Mouse (Mus musculus): ENCODE data around the gene Rnf157.
"Not testable (repeated sequence)": the region's sequence is repeated elsewhere in the genome, so short reads cannot be mapped to it uniquely, and the experiment has no call there.

Gene Rnf157

DNA sequence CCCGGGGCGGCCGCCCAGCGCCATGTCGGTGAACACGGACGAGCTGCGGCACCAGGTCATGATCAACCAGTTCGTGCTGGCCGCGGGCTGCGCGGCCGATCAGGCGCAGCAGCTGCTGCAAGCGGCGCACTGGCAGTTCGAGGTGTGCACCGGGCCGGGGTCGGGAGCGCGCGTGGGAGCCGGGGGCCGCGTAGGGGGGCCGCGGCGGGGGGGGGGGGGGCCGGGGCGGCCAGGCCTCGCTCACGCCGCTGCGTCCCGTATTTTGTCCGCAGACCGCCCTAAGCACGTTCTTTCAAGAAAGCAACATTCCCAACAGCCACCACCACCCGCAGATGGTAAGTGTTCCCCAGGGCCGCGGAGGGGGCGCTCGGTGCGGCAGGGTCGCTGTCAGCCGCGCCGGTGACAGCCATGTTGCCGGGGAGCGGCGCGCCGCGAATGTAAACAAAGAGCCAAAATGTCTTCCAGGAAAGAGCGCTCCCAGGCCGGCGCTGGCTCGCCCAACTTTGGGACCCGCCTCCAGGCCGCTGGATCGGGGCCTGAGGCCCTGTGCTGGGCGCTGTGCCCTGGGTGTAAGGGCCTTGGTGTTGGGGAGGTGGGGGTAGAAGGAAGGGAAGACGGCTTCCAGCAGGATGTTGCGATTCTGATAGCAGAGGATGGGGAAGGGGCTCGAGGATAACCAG, 21.6 kb upstream of the Rnf157 start:
- peak; percentile 76 to 81 for DNase-seq (ENCODE audit: low spot score in 2 of 2)

- DNase-seq (ENCODE audit: low spot score in 2 of 2) = peak; percentile 100
Measured at GRCm38 (mm10) chr11:116433356-116434286, 20.8 kb upstream of the Rnf157 start, which contains the start of gene Ubald2. TSS of gene Ubald2 (plus strand) at chr11:116434094.

GRCm38 (mm10) chr11:116432593-116433355, 19.9 kb upstream of the Rnf157 start:
- peak; percentile 64 to 66 for DNase-seq (ENCODE audit: low spot score in 2 of 2)

GRCm38 (mm10) chr11:116432127-116432526, 19.3 kb upstream of the Rnf157 start:
- DNase-seq (ENCODE audit: low spot score in 2 of 2) = no peak

DNA sequence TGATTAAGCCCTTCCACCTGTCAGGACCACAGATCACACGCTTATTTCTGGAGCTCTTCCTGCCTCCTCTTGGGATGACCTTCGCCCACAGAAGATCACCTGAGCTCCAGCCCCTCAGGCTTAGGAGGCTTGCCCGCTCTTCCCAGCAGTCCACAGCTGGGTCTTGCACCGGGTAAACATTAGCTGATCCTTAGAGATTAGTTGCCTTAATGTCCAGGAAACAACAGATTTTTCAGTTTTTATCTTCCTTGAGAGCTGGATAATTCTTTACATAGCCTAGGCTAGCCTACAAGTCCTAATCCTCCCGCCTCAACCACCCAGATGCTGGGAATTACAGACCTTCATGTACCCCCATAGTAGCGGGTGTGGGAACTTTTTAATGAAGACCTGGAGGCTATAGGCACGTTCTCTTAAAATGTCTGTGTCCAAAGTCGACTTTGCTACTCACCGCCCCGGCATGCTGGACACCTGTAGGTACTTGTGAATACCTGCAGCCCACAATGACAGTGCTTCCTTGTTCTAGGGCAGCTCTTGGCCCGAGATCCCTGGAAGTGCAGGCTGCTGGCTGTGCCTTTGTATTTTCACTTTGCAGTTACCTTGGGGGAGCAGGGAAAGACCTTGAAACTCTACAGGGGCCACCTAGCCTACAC, 18.7 kb upstream of the Rnf157 start:
- no peak for DNase-seq (ENCODE audit: low spot score in 2 of 2)

GRCm38 (mm10) chr11:116430723-116431427, 18.0 kb upstream of the Rnf157 start:
- DNase-seq (ENCODE audit: low spot score in 2 of 2) = no peak

DNA sequence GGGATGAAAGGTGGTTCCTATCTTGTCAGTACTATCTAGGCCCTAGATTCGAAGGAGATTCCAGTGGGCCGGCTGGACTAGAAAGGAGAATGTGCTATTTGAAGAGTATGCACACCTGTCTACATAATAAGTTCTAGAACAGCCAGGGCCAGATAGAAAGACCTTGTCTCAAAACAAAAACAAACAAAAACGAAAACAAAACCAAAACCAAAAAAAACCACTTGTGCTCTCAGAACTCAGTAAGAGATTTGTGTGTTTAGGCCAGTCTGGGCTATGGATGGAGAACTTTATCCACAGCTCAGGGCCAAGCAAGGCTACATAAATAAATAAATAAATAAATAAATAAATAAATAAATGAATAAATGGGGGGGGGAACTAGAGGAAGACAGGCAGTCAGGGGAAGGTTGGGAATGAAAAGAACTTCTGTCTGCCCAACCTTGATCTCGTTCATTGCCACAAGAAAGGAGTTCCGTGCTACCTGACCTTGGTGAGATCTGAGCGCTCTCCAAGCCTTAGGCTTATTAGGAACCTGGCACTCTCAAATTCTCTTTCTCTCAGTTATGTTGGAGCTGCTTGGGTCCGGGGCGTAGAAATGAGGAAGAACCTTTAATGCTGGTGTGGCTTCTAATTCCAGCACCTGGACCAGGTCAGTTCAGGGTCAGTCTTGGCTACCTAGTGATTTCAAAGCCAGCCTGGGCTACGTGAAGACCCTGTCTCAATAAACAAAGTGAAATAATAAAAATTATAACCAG, 17.2 kb upstream of the Rnf157 start:
- no peak for DNase-seq (ENCODE audit: low spot score in 2 of 2)

- DNase-seq (ENCODE audit: low spot score in 2 of 2) = no peak
Measured at GRCm38 (mm10) chr11:116428872-116429859, 16.3 kb upstream of the Rnf157 start.

DNA sequence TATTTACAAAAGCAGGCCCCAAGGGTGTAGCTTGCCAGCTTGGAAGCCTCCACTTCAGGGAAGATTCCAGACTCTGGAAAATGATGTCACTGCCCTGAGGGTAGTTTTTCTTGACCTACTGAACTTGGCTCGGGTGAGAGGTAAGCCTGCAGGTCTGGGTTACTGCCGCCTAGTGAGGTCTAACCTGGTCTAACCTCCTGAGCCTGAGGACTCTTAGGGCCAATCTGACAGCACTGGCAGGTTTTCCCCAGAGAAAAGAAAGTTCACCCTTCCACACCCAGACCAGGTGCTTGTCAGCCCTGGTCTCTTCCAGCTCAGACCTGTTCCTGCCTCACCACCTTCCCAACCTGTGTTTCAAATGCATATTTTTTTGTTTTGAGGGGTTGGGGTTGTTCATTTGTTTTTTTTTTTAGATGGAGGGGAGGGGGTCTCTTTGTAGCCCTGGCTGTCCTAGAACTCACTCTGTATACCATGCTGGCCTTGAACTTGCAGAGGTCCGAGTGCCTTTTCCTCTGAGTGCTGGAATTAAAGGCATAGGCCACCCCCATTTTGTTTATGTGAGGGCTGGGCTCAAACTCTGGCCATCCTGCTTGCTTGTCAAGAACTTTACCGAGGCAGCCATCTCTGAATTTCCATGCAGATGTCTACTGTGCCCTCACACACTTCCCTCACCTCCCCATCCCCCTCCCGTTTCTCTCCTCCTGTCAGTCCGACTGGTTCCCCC, 14.2 kb upstream of the Rnf157 start:
- DNase-seq (ENCODE audit: low spot score in 2 of 2) = no peak

- DNase-seq (ENCODE audit: low spot score in 2 of 2) = not testable (repeated sequence)
Measured at GRCm38 (mm10) chr11:116426328-116426727, 13.5 kb upstream of the Rnf157 start.

- DNase-seq (ENCODE audit: low spot score in 2 of 2) = no peak
Measured at GRCm38 (mm10) chr11:116424621-116425407, 12.0 kb upstream of the Rnf157 start.

GRCm38 (mm10) chr11:116423782-116424620, 11.2 kb upstream of the Rnf157 start:
- DNase-seq (ENCODE audit: low spot score in 2 of 2) = no peak

GRCm38 (mm10) chr11:116423214-116423613, 10.4 kb upstream of the Rnf157 start:
- DNase-seq (ENCODE audit: low spot score in 2 of 2) = no peak

DNA sequence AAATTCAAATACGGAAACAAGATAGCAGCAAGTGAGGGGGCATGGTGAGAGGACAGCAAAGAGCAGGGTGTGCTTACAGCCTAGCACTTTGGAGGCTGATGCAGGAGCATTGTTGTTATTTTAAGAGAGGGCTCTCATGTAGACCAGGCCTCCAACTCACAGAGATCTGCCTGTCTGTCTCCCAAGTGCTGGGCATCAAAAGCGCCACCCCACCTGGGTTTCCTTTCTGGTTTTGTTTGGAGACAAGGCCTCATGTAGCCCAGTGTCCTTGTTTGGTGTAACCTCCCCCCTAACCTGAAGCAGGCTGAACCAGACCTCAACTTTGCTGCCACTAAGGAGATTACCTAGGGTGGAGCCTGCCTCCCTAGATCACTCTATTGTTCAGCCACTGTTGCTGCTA, 9.7 kb upstream of the Rnf157 start:
- DNase-seq (ENCODE audit: low spot score in 2 of 2) = no peak

- DNase-seq (ENCODE audit: low spot score in 2 of 2) = no peak
Measured at GRCm38 (mm10) chr11:116421102-116421501, 8.3 kb upstream of the Rnf157 start.

- DNase-seq (ENCODE audit: low spot score in 2 of 2) = no peak
Measured at GRCm38 (mm10) chr11:116418841-116419462, 6.1 kb upstream of the Rnf157 start.

All from right cerebral cortex, postnatal 10 days (tissue).